Mouse (Mus musculus): ENCODE measurements around the gene Gm42906. TPM values are rescaled to one million over a fixed set of nuclear protein-coding genes. Genes with fewer than 3 reads are reported as not detected.
A peak's percentile ranks its signal among the peaks of the same experiment; 100 is the strongest.

Gm42906 gene
- polyA plus RNA-seq, 1 experiment = not detected

- Histone ChIP-seq H3K36me3 (ENCODE audit: control insufficient read depth, insufficient read depth) (peaks cover 11% of the 10 kb centered on the region), H3K79me2 (ENCODE audit: control insufficient read depth, insufficient read depth) (peaks cover 100% of the 10 kb centered on the region), H3K4me3 (ENCODE audit: insufficient read depth, poor library complexity, severe bottlenecking) (no peak overlapping the region), H3K27me3 (ENCODE audit: control insufficient read depth, insufficient read depth, insufficient read length) (no peaks in the 10 kb centered on the region), H3K79me3 (ENCODE audit: low read depth) (peaks cover 36% of the 10 kb centered on the region), H3ac (ENCODE audit: control insufficient read depth, insufficient read length, low read depth) (no peak overlapping the region)
- TF ChIP-seq MYOG (IDR thresholded peaks at IDR 0.05; ENCODE audit: control insufficient read depth, extremely low read depth, insufficient read length) = no peak
- TF ChIP-seq CTCF (IDR thresholded peaks at IDR 0.05; ENCODE audit: control insufficient read depth, insufficient read depth, insufficient read length) = no peak
- TF ChIP-seq MYOD1 (IDR thresholded peaks at IDR 0.05; ENCODE audit: control insufficient read depth, insufficient read length, low read depth) = no peak
- no peak for TF ChIP-seq CEBPB (IDR thresholded peaks at IDR 0.05; ENCODE audit: low read depth)
- TF ChIP-seq MAX (IDR thresholded peaks at IDR 0.05) = no peak
- TF ChIP-seq FOSL1 (IDR thresholded peaks at IDR 0.05; ENCODE audit: insufficient read depth, low read length, poor library complexity, severe bottlenecking) = no peak
- no peak for TF ChIP-seq USF1 (IDR thresholded peaks at IDR 0.05; ENCODE audit: low read depth)
Observed at GRCm38 (mm10) chr5:151149509-151149908, 278.5 kb downstream of the Gm42906 start.

- Histone ChIP-seq H3ac (ENCODE audit: control insufficient read depth, insufficient read length, low read depth) (no peak overlapping the region), H3K27me3 (ENCODE audit: control insufficient read depth, insufficient read depth, insufficient read length) (no peaks in the 10 kb centered on the region), H3K4me3 (ENCODE audit: insufficient read depth, poor library complexity, severe bottlenecking) (no peak overlapping the region), H3K79me3 (ENCODE audit: low read depth) (peaks cover 29% of the 10 kb centered on the region), H3K79me2 (ENCODE audit: control insufficient read depth, insufficient read depth) (peaks cover 100% of the 10 kb centered on the region), H3K36me3 (ENCODE audit: control insufficient read depth, insufficient read depth) (peaks cover 3% of the 10 kb centered on the region)
- TF ChIP-seq USF1 (IDR thresholded peaks at IDR 0.05; ENCODE audit: low read depth) (no peak), CTCF (IDR thresholded peaks at IDR 0.05; ENCODE audit: control insufficient read depth, insufficient read depth, insufficient read length) (no peak), FOSL1 (IDR thresholded peaks at IDR 0.05; ENCODE audit: insufficient read depth, low read length, poor library complexity, severe bottlenecking) (no peak), MAX (IDR thresholded peaks at IDR 0.05) (no peak)
Observed at GRCm38 (mm10) chr5:151148079-151148478, 279.9 kb downstream of the Gm42906 start.

- no peak overlapping the region for H3ac ChIP-seq (ENCODE audit: control insufficient read depth, insufficient read length, low read depth)
- TF ChIP-seq MYOG (IDR thresholded peaks at IDR 0.05; ENCODE audit: control insufficient read depth, extremely low read depth, insufficient read length) (no peak), USF1 (IDR thresholded peaks at IDR 0.05; ENCODE audit: low read depth) (no peak), MAX (IDR thresholded peaks at IDR 0.05) (no peak), CEBPB (IDR thresholded peaks at IDR 0.05; ENCODE audit: low read depth) (no peak), CTCF (IDR thresholded peaks at IDR 0.05; ENCODE audit: control insufficient read depth, insufficient read depth, insufficient read length) (no peak), MYOD1 (IDR thresholded peaks at IDR 0.05; ENCODE audit: control insufficient read depth, insufficient read length, low read depth) (no peak), FOSL1 (IDR thresholded peaks at IDR 0.05; ENCODE audit: insufficient read depth, low read length, poor library complexity, severe bottlenecking) (no peak)
- H3K79me3 ChIP-seq (ENCODE audit: low read depth) = peaks cover 28% of the 10 kb centered on the region
- no peaks in the 10 kb centered on the region for H3K36me3 ChIP-seq (ENCODE audit: control insufficient read depth, insufficient read depth)
- no peaks in the 10 kb centered on the region for H3K27me3 ChIP-seq (ENCODE audit: control insufficient read depth, insufficient read depth, insufficient read length)
- peaks cover 98% of the 10 kb centered on the region for H3K79me2 ChIP-seq (ENCODE audit: control insufficient read depth, insufficient read depth)
- H3K4me3 ChIP-seq (ENCODE audit: insufficient read depth, poor library complexity, severe bottlenecking) = no peak overlapping the region
Observed at GRCm38 (mm10) chr5:151145807-151146206, 282.2 kb downstream of the Gm42906 start.

GRCm38 (mm10) chr5:151143955-151144354 lies 284.0 kb downstream of the Gm42906 start:
- Histone ChIP-seq H3ac (ENCODE audit: control insufficient read depth, insufficient read length, low read depth) (no peak overlapping the region), H3K36me3 (ENCODE audit: control insufficient read depth, insufficient read depth) (peaks cover under 1% of the 10 kb centered on the region), H3K4me3 (ENCODE audit: insufficient read depth, poor library complexity, severe bottlenecking) (no peak overlapping the region), H3K79me3 (ENCODE audit: low read depth) (peaks cover 39% of the 10 kb centered on the region), H3K27me3 (ENCODE audit: control insufficient read depth, insufficient read depth, insufficient read length) (no peaks in the 10 kb centered on the region), H3K79me2 (ENCODE audit: control insufficient read depth, insufficient read depth) (peaks cover 98% of the 10 kb centered on the region)
- TF ChIP-seq USF1 (IDR thresholded peaks at IDR 0.05; ENCODE audit: low read depth) (no peak), MYOG (IDR thresholded peaks at IDR 0.05; ENCODE audit: control insufficient read depth, extremely low read depth, insufficient read length) (no peak), FOSL1 (IDR thresholded peaks at IDR 0.05; ENCODE audit: insufficient read depth, low read length, poor library complexity, severe bottlenecking) (no peak), MYOD1 (IDR thresholded peaks at IDR 0.05; ENCODE audit: control insufficient read depth, insufficient read length, low read depth) (no peak), CTCF (IDR thresholded peaks at IDR 0.05; ENCODE audit: control insufficient read depth, insufficient read depth, insufficient read length) (no peak), CEBPB (IDR thresholded peaks at IDR 0.05; ENCODE audit: low read depth) (no peak)

GRCm38 (mm10) chr5:151142671-151143601 lies 285.0 kb downstream of the Gm42906 start:
- Histone ChIP-seq H3ac (ENCODE audit: control insufficient read depth, insufficient read length, low read depth) (peak overlapping the region; percentile 0), H3K27me3 (ENCODE audit: control insufficient read depth, insufficient read depth, insufficient read length) (no peaks in the 10 kb centered on the region), H3K4me3 (ENCODE audit: insufficient read depth, poor library complexity, severe bottlenecking) (no peak overlapping the region), H3K79me2 (ENCODE audit: control insufficient read depth, insufficient read depth) (peaks cover 98% of the 10 kb centered on the region), H3K79me3 (ENCODE audit: low read depth) (peaks cover 38% of the 10 kb centered on the region), H3K36me3 (ENCODE audit: control insufficient read depth, insufficient read depth) (peaks cover 8% of the 10 kb centered on the region)
- no peak for TF ChIP-seq MYOD1 (IDR thresholded peaks at IDR 0.05; ENCODE audit: control insufficient read depth, insufficient read length, low read depth)
- TF ChIP-seq MAX (IDR thresholded peaks at IDR 0.05) = no peak
- TF ChIP-seq CEBPB (IDR thresholded peaks at IDR 0.05; ENCODE audit: low read depth) = no peak
- no peak for TF ChIP-seq CTCF (IDR thresholded peaks at IDR 0.05; ENCODE audit: control insufficient read depth, insufficient read depth, insufficient read length)
- TF ChIP-seq FOSL1 (IDR thresholded peaks at IDR 0.05; ENCODE audit: insufficient read depth, low read length, poor library complexity, severe bottlenecking) = no peak
- no peak for TF ChIP-seq MYOG (IDR thresholded peaks at IDR 0.05; ENCODE audit: control insufficient read depth, extremely low read depth, insufficient read length)

Data from C2C12 (cell line).